Mouse (Mus musculus) midbrain, embryonic 12.5 days (tissue): ENCODE measurements around the gene Immp2l. TPM values are rescaled to one million over a fixed set of nuclear protein-coding genes. Genes with fewer than 3 reads are reported as not detected.

Experiments used
- ATAC-seq: fragments of 200-750 bp; cut with Nextera tagmentation; 2 replicates; pipeline ENCODE4 v1.8.0; 2017; ENCODE audit warnings: low read depth, moderate TSS enrichment, moderate library complexity; ENCODE audit not compliant: low FRiP score
- H3K27ac ChIP-seq: fragments of 300-500 bp; sonication (generic); replicated peaks from 2 replicates; pipeline ENCODE4 v1.5.1; 2016; ENCODE audit warnings: mild to moderate bottlenecking
- H3K27me3 ChIP-seq: fragments of 300-500 bp; sonication (generic); 2 replicates; pipeline ENCODE4 v1.6.1; 2016; ENCODE audit warnings: mild to moderate bottlenecking
- H3K36me3 ChIP-seq: fragments of 300-500 bp; sonication (generic); 2 replicates; pipeline ENCODE4 v1.6.1; 2016
- H3K4me1 ChIP-seq: fragments of 300-500 bp; sonication (generic); 2 replicates; pipeline ENCODE4 v1.6.1; 2016
- H3K4me2 ChIP-seq: fragments of 300-500 bp; sonication (generic); replicated peaks from 2 replicates; pipeline ENCODE4 v1.6.1; 2016; ENCODE audit warnings: mild to moderate bottlenecking, moderate library complexity
- H3K4me3 ChIP-seq: fragments of 300-500 bp; sonication (generic); 2 replicates; pipeline ENCODE4 v1.5.1; 2016; ENCODE audit warnings: mild to moderate bottlenecking
- H3K9ac ChIP-seq: fragments of 300-500 bp; sonication (generic); replicated peaks from 2 replicates; pipeline ENCODE4 v1.6.1; 2016; ENCODE audit warnings: mild to moderate bottlenecking, moderate library complexity
- H3K9me3 ChIP-seq: fragments of 300-500 bp; sonication (generic); 2 replicates; pipeline ENCODE4 v1.6.1; 2016; ENCODE audit warnings: mild to moderate bottlenecking
- WGBS: fragments of 180-500 bp; shearing (Covaris S2); methylation state at CpG from one replicate; pipeline ENCODE4 v1.1.7; 2016; 5-methylcytosine and 5-hydroxymethylcytosine counted together
- polyA plus RNA-seq: library from polyadenylated mRNA; unstranded; fragments of >200 nt; fragmentation: Nextera tagmentation; extraction: Ambion mirVana; gene quantifications from 2 replicates; pipeline ENCODE4 v1.2.1, GENCODE M21; 2016

Gene Immp2l
- polyA plus RNA-seq, 1 experiment from 2014 or later: 10.7 TPM

DNA sequence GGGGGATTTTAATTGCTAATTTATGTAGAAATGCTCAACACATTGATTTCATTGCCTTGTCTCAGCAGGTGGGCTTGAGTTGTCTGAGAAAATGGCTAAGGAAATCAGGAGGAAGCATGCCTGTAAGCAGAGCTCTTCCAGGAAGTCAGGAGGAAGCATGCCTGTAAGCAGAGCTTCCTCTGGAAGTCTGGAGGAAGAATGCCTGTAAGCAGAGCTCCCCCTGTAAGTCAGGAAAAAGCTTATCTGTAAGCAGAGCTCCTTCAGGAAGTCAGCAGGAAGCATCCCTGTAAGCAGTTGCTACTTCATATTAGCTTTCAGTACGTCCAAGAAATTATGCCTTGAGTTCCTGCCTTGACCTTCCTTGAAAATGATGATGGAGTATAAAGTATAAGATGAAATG, 191.3 kb downstream of the Immp2l start:
- no peak for ATAC-seq
- Histone ChIP-seq H3K4me3 (no peak overlapping the region), H3K36me3 (no peaks in the 10 kb centered on the region), H3K27ac (no peak overlapping the region), H3K9ac (no peak overlapping the region), H3K9me3 (no peaks in the 10 kb centered on the region), H3K4me1 (no peaks in the 10 kb centered on the region), H3K27me3 (no peaks in the 10 kb centered on the region), H3K4me2 (no peak overlapping the region)
- 64% methylated on average over 1 of the region's 1 CpGs for WGBS

DNA sequence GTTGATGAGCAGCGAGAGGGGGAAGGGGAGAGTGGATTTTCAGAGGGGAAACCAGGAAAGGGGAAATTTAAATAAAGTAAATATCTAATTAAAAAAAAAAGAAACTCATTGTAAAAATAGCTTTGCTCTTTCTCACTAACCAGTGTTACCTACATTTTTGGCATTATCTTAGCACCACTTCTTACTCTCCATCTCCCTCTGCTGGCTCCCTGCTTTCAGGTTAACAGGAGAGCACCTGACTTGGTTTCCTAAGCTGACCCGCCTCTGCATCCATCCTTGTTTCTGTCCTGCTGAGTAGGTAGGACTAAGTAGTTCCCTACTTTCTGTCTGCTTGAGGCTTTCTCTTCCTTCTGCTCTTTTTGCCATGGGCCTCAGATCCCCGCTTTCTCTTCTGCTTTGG, 198.0 kb downstream of the Immp2l start:
- Histone ChIP-seq H3K9me3 (no peaks in the 10 kb centered on the region), H3K4me1 (no peaks in the 10 kb centered on the region), H3K9ac (no peak overlapping the region), H3K36me3 (no peaks in the 10 kb centered on the region), H3K4me3 (no peak overlapping the region), H3K27ac (no peak overlapping the region), H3K4me2 (no peak overlapping the region), H3K27me3 (no peaks in the 10 kb centered on the region)
- WGBS: 68% methylated on average over 3 of the region's 3 CpGs
- ATAC-seq: no peak

DNA sequence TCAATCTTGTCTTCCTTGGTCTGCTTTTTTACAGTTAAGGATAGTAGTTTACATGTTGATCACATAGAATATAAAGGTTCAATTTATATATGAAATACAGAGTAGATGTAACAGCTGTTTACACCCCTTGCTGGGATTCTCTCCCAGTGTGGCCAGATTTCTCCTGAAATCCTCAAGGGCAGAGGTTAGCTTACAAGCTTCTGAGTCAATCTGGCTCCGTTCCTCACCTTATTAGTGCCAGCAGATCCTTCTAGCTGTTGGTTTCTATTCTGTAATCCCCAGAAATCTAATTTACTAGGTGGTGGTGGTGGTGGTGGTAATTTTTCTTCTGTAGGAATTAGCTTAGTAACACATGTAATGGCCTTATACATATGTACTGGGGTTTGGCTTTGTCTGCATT, 199.8 kb downstream of the Immp2l start:
- Histone ChIP-seq H3K4me2 (no peak overlapping the region), H3K9me3 (no peaks in the 10 kb centered on the region), H3K4me1 (no peaks in the 10 kb centered on the region), H3K27ac (no peak overlapping the region), H3K27me3 (no peaks in the 10 kb centered on the region), H3K36me3 (no peaks in the 10 kb centered on the region), H3K4me3 (no peak overlapping the region), H3K9ac (no peak overlapping the region)
- WGBS: 66% methylated on average over 1 of the region's 1 CpGs
- ATAC-seq: no peak

DNA sequence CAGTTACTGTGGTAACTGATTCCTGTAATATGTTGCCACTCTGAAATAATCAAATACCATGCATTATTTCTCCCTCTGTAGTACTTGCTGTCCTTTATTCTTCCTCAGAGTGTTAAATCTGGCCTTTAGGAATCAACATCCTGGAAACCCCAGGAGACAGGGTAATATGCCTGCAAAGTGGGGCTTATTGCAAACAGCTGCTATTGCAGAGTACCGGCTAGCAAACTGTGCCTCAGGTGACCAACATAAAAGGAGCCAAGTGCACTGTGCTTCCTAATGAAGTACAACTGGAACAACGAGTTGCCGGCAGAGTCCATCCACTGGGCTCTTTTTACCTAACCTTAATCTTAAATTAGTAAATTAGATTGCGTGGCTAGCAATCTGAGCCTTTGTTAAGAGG, 200.6 kb downstream of the Immp2l start:
- ATAC-seq: peak; percentile 41; the same call in 1 of the 2 replicates
- no peaks in the 10 kb centered on the region for H3K4me1 ChIP-seq
- no peaks in the 10 kb centered on the region for H3K27me3 ChIP-seq
- H3K9ac ChIP-seq: no peak overlapping the region
- H3K4me3 ChIP-seq: no peak overlapping the region
- H3K27ac ChIP-seq: no peak overlapping the region
- no peak overlapping the region for H3K4me2 ChIP-seq
- 62% methylated on average over 4 of the region's 4 CpGs for WGBS
- H3K36me3 ChIP-seq: no peaks in the 10 kb centered on the region
- H3K9me3 ChIP-seq: no peaks in the 10 kb centered on the region

DNA sequence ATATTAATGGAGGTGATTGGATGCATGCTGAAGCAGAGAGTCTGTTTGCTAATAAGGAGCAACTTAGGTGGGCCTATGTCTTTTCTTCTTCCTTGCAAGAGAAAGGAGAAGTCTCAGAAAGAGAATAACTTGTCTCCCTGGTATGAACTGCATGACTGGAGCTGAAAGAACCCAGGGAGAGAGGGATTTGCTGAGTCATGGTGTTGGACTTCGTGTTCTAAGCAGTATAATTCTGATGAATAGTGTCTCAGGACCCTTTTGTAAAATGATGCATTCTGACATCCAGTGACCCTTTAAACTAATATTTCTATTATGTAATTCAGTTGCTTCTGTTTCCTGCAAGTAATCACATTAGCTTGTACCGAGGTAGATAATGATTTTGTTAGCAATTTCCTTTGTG, 208.1 kb downstream of the Immp2l start:
- 46% methylated on average over 2 of the region's 2 CpGs for WGBS
- H3K9ac ChIP-seq: no peak overlapping the region

DNA sequence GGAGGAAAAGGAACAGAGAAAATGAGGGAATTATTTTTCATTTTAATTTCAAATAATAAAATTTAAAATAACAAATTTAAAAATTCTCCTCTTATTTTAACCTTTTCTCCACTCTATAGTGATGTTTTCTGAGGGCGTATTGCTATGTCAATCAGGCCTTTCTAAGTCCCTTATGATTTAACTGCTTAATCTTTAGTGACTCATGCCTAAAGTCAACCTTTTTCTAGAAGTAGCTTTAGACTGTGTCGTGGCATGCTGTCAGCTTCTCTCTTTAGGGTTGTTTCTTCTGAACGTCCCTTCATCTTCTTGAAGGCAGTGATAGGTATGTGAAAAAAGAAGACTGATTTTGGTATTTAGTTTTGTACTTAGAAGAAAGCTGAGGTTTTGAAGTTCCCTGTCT, 214.0 kb downstream of the Immp2l start:
- Histone ChIP-seq H3K9ac (no peak overlapping the region), H3K36me3 (no peaks in the 10 kb centered on the region), H3K4me2 (no peak overlapping the region), H3K9me3 (no peaks in the 10 kb centered on the region), H3K27ac (no peak overlapping the region), H3K27me3 (no peaks in the 10 kb centered on the region), H3K4me3 (no peak overlapping the region), H3K4me1 (no peaks in the 10 kb centered on the region)
- ATAC-seq: no peak
- 78% methylated on average over 3 of the region's 3 CpGs for WGBS

More for the DNA sequence above, 208.1 kb downstream of the Immp2l start:
- Histone ChIP-seq H3K27ac (no peak overlapping the region), H3K4me2 (no peak overlapping the region), H3K4me1 (no peaks in the 10 kb centered on the region), H3K27me3 (no peaks in the 10 kb centered on the region), H3K4me3 (no peak overlapping the region), H3K9me3 (no peaks in the 10 kb centered on the region), H3K36me3 (no peaks in the 10 kb centered on the region)
- ATAC-seq: no peak

DNA sequence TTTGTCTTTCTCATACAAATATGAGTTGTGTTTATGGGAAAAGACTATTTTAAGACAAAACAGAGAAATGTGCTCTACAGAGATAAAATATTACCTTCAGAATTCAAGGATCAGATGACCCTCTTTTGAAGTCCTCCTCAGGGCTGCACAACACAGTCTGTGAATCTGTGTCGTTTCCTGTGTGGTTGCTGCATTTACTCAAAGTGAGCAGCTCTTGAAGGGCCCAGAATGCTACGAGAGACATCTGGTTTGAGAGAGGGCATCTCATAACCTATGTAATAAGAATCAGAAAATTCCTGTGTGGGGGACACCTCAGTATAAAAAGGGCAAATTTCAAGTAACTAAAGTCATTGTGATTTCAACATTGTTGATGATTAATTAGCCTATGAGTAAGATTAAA, 217.3 kb downstream of the Immp2l start:
- Histone ChIP-seq H3K27ac (no peak overlapping the region), H3K9me3 (no peaks in the 10 kb centered on the region), H3K4me2 (no peak overlapping the region), H3K4me1 (no peaks in the 10 kb centered on the region), H3K9ac (no peak overlapping the region), H3K4me3 (no peak overlapping the region), H3K27me3 (no peaks in the 10 kb centered on the region), H3K36me3 (no peaks in the 10 kb centered on the region)
- no peak for ATAC-seq
- 83% methylated on average over 2 of the region's 2 CpGs for WGBS

DNA sequence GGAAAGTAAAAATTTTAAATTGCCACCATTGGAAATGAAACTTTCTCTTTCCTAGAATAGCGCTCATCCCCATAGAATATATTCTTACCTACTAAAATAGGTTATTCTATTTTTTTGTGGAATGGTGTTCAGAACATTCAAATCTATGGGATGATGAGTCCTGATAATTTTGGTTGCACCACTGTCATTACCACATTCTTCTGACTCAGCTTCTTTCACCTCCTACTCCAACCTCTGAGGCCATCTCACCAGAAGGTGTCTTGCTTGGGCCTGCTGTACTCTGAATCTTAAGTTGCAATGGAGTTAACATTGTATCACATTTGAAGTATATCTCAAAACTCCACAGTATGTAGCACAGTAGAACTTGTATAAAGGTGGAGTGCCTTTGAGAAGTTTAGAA, 224.4 kb downstream of the Immp2l start:
- WGBS: 97% methylated on average over 1 of the region's 1 CpGs
- Histone ChIP-seq H3K36me3 (no peaks in the 10 kb centered on the region), H3K4me2 (no peak overlapping the region), H3K9ac (no peak overlapping the region), H3K4me3 (no peak overlapping the region), H3K27me3 (no peaks in the 10 kb centered on the region), H3K4me1 (no peaks in the 10 kb centered on the region), H3K9me3 (no peaks in the 10 kb centered on the region), H3K27ac (no peak overlapping the region)
- no peak for ATAC-seq

DNA sequence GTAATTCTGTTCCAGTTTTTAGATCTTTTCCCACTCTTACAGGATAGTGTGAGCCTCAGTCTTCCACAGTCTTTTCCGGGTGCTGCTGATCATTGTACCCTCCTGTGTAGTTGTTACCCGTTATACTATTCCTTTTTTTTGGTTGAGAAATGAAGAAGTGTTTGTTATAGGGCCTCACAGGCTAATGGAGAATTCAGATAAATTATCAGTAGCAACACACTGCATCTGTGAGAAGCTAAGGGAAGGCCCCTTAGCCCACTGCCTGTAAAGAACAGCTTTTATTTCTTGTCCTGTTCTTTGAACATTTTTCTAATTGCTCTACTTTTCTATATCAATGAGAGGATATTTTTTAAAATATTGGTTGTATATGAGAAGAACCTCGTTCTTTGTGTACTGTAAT, 226.2 kb downstream of the Immp2l start:
- Histone ChIP-seq H3K27ac (no peak overlapping the region), H3K9ac (no peak overlapping the region), H3K27me3 (no peaks in the 10 kb centered on the region), H3K9me3 (no peaks in the 10 kb centered on the region), H3K4me3 (no peak overlapping the region), H3K4me1 (no peaks in the 10 kb centered on the region), H3K36me3 (no peaks in the 10 kb centered on the region), H3K4me2 (no peak overlapping the region)
- ATAC-seq: no peak
- 78% methylated on average over 3 of the region's 3 CpGs for WGBS

DNA sequence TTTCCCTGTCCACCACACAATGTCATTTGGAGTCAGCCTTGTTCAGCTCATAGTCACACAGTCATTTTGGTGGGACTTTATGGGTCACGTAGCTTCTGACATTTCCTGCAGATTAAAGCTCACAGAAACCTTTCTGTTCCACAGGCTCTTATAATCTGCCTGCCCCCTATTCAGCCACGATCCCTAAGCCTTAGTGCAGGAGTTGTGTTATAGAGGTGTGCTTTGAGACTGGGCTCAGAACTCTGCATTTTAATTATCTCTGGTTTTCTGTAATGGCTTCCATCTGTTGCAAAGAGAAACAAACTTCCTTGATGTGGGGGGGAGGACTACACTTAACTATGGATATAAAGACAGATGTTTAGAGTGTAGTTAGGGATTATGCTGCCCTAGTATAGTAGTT, 234.0 kb downstream of the Immp2l start:
- Histone ChIP-seq H3K4me1 (no peaks in the 10 kb centered on the region), H3K27ac (no peak overlapping the region), H3K9ac (no peak overlapping the region), H3K4me3 (no peak overlapping the region), H3K4me2 (no peak overlapping the region), H3K27me3 (no peaks in the 10 kb centered on the region), H3K9me3 (no peaks in the 10 kb centered on the region), H3K36me3 (no peaks in the 10 kb centered on the region)
- 33% methylated on average over 2 of the region's 2 CpGs for WGBS
- ATAC-seq: no peak

DNA sequence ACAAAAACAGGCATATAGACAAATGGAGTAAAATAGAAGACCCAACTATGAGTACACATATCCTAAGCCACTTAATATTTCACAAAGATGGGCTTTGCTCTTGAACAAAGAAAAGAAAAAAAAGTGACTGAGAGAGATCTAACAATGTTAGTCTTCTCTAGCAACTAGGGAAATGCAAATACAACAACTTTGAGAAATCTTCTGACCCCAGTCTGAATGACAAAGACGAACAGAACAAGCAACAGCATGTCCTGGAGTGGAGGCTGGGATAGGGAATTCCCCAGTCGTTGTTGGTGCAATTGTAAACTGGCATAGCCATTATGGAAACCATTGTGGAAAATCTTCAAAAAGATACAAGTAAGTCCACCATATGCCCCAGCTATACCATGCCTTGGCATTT, 235.7 kb downstream of the Immp2l start:
- Histone ChIP-seq H3K4me2 (no peak overlapping the region), H3K4me1 (no peaks in the 10 kb centered on the region), H3K4me3 (no peak overlapping the region), H3K27me3 (no peaks in the 10 kb centered on the region), H3K9ac (no peak overlapping the region), H3K36me3 (no peaks in the 10 kb centered on the region), H3K9me3 (no peaks in the 10 kb centered on the region), H3K27ac (no peak overlapping the region)
- ATAC-seq: no peak
- WGBS: 62% methylated on average over 2 of the region's 2 CpGs

DNA sequence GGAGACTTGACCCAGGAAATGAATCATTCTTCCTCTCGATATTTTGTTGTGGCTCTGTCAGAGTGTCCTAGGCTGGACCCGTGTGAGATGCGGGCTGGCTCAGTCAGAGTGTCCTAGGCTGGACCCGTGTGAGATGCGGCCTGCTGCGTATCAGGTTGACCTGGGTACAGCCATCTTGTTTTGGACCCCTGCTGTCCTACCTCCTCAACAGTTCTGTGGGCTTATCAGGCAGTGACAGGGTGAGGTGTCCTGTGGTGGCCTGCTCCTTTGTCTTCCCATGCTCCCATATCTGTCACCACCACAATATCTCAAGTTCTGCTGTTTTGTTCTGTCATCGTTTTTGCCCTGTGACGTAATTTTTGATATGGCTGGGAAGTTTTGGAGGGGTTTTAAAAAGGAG, 250.2 kb downstream of the Immp2l start:
- no peak overlapping the region for H3K27ac ChIP-seq
- H3K9me3 ChIP-seq: no peaks in the 10 kb centered on the region
- H3K36me3 ChIP-seq: no peaks in the 10 kb centered on the region
- no peak overlapping the region for H3K4me2 ChIP-seq
- ATAC-seq: peak; percentile 23; the same call in 1 of the 2 replicates
- no peak overlapping the region for H3K9ac ChIP-seq
- H3K27me3 ChIP-seq: no peaks in the 10 kb centered on the region
- no peaks in the 10 kb centered on the region for H3K4me1 ChIP-seq
- no peak overlapping the region for H3K4me3 ChIP-seq
- WGBS: 94% methylated on average over 8 of the region's 8 CpGs

DNA sequence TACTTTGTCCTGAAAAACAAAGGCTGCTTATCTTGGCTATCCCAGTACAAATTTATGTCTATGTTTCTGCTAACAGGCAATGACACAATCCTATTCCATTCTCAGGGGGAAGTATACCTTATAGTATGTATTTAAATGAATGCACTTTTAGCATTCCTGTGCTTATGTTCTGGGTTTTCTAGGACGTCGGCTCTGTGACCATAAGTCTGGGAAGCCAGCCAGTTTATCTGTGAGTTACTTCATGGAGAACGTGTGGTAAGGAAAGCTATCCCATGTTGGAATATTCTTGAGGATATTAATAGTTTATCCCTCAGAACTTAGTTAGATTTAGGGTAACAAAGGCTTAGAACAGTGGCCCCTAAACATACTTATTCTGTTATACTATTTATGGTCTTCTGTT, 251.5 kb downstream of the Immp2l start:
- Histone ChIP-seq H3K4me3 (no peak overlapping the region), H3K27ac (no peak overlapping the region), H3K27me3 (no peaks in the 10 kb centered on the region), H3K36me3 (no peaks in the 10 kb centered on the region), H3K9ac (no peak overlapping the region), H3K4me1 (no peaks in the 10 kb centered on the region), H3K4me2 (no peak overlapping the region), H3K9me3 (no peaks in the 10 kb centered on the region)
- ATAC-seq: no peak
- 67% methylated on average over 3 of the region's 3 CpGs for WGBS
